Mouse (Mus musculus) erythroblast, embryonic 14.5 days (primary cell): Measurements from ENCODE around the gene Sec24d.

ENCODE experiments used
- GATA1 ChIP-seq: IDR thresholded peaks from 2 replicates; pipeline ENCODE4 v1.6.1; 2012; ENCODE audit warnings: low read length, inconsistent platforms, mixed read lengths
- TAL1 ChIP-seq: IDR thresholded peaks from 3 replicates; pipeline ENCODE4 v1.6.1; 2012; ENCODE audit warnings: low read length, inconsistent platforms, mixed read lengths

- TF ChIP-seq GATA1: no peak
- no peak for TF ChIP-seq TAL1
These were observed 45.3 kb downstream of the Sec24d start for GRCm38 (mm10) chr3:123312477-123313062.
